Mouse (Mus musculus) small intestine, adult 2 months (tissue): ENCODE results near the gene Them7. TPM values are rescaled to one million over a fixed set of nuclear protein-coding genes. Genes with fewer than 3 reads are reported as not detected.

Experiments used
- H3K27ac ChIP-seq: fragments of 200-500 bp; 2 replicates; pipeline ENCODE4 v1.5.1; 2012; ENCODE audit warnings: low read depth, low read length, control low read depth, inconsistent platforms; ENCODE audit not compliant: insufficient read depth
- H3K27me3 ChIP-seq: fragments of 200-500 bp; 2 replicates; pipeline ENCODE4 v1.6.1; 2012; ENCODE audit warnings: mild to moderate bottlenecking, moderate library complexity, low read length, inconsistent platforms; ENCODE audit not compliant: control insufficient read depth, insufficient read depth
- H3K36me3 ChIP-seq: fragments of 200-500 bp; 2 replicates; pipeline ENCODE4 v1.6.1; 2012; ENCODE audit warnings: mild to moderate bottlenecking, low read length, control low read depth, inconsistent platforms; ENCODE audit not compliant: control insufficient read depth, insufficient read depth
- H3K4me1 ChIP-seq: fragments of 200-500 bp; 2 replicates; pipeline ENCODE4 v1.6.1; 2012; ENCODE audit warnings: low read length, inconsistent platforms, mixed read lengths; ENCODE audit not compliant: control insufficient read depth, insufficient read depth, insufficient read length
- H3K4me3 ChIP-seq: fragments of 200-500 bp; 2 replicates; pipeline ENCODE4 v1.5.1; 2012; ENCODE audit warnings: low read depth, mild to moderate bottlenecking, control low read depth, inconsistent platforms, low read length, moderate library complexity
- CTCF ChIP-seq: fragments of 200-500 bp; IDR thresholded peaks from 2 replicates; pipeline ENCODE4 v1.5.1; 2012; ENCODE audit warnings: low read depth, mild to moderate bottlenecking, control low read depth, inconsistent platforms, low read length, moderate library complexity, mixed read lengths; ENCODE audit not compliant: insufficient replicate concordance, insufficient read length; ENCODE audit errors: extremely low read depth
- POLR2A ChIP-seq: fragments of 200-500 bp; IDR thresholded peaks from 2 replicates; pipeline ENCODE4 v1.6.1; 2012; ENCODE audit warnings: low read depth, mild to moderate bottlenecking, control low read depth, inconsistent platforms, low read length, moderate library complexity
- WGBS: fragments of 180-500 bp; shearing (Covaris S2); methylation state at CpG from one replicate; pipeline ENCODE4 v1.1.7; 2018; 5-methylcytosine and 5-hydroxymethylcytosine counted together
- polyA plus RNA-seq: library from polyadenylated mRNA; depleted of rRNA; stranded (reverse); fragments of >200 nt; gene quantifications from 2 replicates; pipeline ENCODE4 v1.2.3, GENCODE M21; 2012

Gene Them7
- polyA plus RNA-seq, 1 experiment = not detected

DNA sequence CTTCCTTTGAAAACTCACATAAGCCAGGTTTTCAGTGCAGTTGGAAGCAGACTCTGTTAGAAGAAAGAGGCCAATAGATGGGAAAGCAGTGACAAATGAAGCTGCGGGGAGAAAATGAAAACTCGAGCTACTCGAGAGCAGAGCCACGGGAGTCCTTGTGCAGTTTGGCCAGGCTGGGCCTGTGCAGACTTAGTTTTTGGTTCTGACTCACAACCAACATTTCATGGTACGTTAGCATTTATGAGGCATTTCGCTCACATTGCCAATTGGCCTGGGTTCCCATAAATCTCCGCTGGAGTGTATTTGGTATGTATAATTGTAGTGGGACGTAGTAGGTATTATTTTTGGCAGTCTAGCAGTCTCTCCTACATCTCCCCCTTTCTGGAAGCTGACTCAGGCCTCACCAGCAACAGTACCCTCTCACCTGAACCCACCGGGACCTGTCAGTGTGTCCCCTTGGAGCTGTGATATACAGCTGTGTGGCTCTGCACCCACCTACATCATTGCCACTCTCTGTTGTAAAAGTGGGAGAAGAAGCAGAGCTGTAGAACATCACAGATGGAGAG is 3.3 kb upstream of the Them7 start:
- H3K4me1 ChIP-seq = peaks cover 9% of the 10 kb centered on the region
- no peak overlapping the region for H3K27ac ChIP-seq
- H3K36me3 ChIP-seq = no peaks in the 10 kb centered on the region
- H3K4me3 ChIP-seq = no peak overlapping the region
- TF ChIP-seq CTCF (no peak), POLR2A (no peak)
- H3K27me3 ChIP-seq = peaks cover 8% of the 10 kb centered on the region
- 79% methylated on average over 9 of the region's 9 CpGs for WGBS

DNA sequence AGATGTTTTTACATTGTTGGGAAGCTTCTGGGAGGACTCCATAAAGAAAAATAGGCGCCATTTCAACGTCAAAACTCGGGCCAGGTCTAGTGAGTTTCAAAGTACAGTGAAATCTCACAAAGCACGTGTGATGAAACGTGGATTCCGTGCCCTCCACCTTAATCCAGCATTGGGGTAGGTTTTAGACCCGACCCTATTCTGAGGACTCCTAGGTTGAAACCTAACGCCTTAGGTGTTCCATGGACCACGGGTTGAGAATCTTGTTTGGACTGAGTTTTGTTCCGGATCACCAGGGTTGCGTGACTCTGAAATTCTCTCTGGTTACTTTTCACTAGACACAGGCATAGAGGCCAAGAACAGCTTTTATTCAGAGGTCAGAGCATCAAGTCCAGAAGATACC is 514 bp upstream of the Them7 start:
- H3K36me3 ChIP-seq = no peaks in the 10 kb centered on the region
- H3K27ac ChIP-seq = no peak overlapping the region
- no peak overlapping the region for H3K4me3 ChIP-seq
- peaks cover 8% of the 10 kb centered on the region for H3K27me3 ChIP-seq
- peaks cover 5% of the 10 kb centered on the region; the same call in 1 of the 2 replicates for H3K4me1 ChIP-seq
- 87% methylated on average over 11 of the region's 11 CpGs for WGBS
- TF ChIP-seq POLR2A (no peak), CTCF (no peak)

DNA sequence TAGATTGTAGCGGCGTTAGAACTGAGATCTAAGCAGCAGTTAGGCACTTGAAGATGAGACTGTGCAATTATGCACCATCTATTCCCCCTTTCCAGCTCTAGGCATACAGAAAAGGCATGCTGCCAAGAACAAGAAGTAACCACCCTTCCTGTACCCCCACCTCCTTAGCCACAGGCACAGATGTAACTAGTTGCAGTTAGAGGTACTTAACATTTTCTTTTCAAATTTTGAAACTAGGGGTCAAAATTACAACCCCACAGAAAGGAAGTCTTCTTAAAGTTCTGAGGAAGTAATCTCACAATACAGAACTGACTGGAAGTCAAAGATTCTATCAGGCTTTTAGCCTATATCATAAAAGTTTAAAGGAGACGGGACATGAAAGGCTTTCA is 861 bp downstream of the Them7 start:
- Histone ChIP-seq H3K36me3 (no peaks in the 10 kb centered on the region), H3K4me3 (no peak overlapping the region), H3K27ac (no peak overlapping the region), H3K27me3 (peaks cover 8% of the 10 kb centered on the region), H3K4me1 (peaks cover 5% of the 10 kb centered on the region; the same call in 1 of the 2 replicates)
- 54% methylated on average over 3 of the region's 3 CpGs for WGBS
- TF ChIP-seq POLR2A = no peak
- no peak for TF ChIP-seq CTCF

DNA sequence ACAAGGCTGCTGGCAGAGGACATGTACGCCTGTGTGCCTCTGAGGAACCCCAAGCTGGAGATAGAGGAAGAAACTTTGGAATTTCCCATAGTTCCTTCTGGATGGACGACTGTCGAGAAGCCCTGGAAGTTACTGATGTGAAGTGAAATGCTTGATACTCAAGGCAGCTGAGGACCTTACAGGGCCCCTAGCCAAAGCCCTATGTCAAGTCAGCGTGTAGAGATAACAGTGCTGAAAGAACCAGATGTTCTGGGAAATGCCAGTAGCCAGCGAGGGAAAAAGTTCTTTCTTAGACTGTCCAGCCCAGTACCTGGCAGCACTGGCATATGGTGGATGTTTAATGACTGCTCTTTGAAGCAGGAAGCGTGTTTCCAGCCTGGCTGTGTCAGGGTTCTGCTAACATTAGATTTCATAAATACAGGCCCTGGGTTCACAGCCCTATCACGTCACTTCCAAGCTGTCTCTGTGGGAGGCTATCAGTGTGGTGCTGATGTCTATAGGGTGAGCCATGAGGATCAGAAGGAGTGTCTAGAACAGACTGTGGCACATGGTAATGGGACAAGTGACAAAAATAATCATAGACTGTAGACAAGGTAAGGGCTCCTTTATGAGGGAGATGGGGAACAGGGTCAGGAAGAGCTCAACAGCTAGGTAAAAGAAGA is 2.3 kb downstream of the Them7 start:
- Histone ChIP-seq H3K4me1 (peaks cover 5% of the 10 kb centered on the region; the same call in 1 of the 2 replicates), H3K27me3 (peaks cover 8% of the 10 kb centered on the region), H3K36me3 (no peaks in the 10 kb centered on the region), H3K4me3 (no peak overlapping the region), H3K27ac (no peak overlapping the region)
- TF ChIP-seq CTCF = no peak
- no peak for TF ChIP-seq POLR2A
- WGBS = 47% methylated on average over 7 of the region's 7 CpGs

DNA sequence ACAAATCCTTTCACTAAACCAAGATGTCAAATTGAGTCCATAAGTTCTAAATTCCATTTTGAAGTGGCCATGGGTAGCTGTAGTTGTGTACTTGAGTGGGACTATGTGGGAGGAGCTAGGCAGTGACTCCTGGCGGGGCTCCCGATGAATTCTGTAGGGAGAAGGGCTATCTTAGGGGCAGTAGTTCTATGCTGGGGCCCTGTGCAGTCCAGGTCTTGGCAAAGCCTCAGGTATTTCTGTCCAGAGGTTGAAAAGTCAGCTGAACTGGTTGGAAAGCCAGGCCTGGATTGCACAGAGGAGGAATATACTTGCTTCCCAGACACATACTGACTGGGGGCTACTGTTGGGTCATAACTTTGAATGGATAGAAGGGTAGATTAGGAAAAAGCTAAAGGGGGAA is 4.3 kb downstream of the Them7 start:
- Histone ChIP-seq H3K4me1 (peaks cover 5% of the 10 kb centered on the region; the same call in 1 of the 2 replicates), H3K4me3 (no peak overlapping the region), H3K27ac (no peak overlapping the region), H3K36me3 (no peaks in the 10 kb centered on the region), H3K27me3 (peaks cover 8% of the 10 kb centered on the region)
- 32% methylated on average over 2 of the region's 2 CpGs for WGBS
- TF ChIP-seq CTCF (no peak), POLR2A (no peak)

DNA sequence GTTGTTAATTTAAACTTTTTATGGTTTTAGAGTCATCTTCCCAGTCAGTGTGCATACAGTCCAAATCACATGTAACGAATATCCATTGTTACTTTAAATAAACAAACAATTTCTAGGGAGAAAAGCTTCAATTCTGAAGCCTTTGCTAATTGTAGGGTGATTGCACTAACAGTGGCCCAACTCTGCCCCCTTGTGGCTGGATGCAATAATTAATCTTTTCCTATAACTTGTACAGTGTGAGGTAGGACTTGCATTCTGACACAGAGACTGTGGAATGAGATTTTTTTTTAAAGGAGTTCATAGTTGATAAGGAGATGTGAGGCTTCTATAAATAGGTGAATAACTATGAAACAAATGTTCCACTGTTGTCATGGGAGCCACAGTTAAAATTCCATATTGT is 6.2 kb downstream of the Them7 start:
- no peak for TF ChIP-seq POLR2A
- no peak for TF ChIP-seq CTCF
- Histone ChIP-seq H3K36me3 (no peaks in the 10 kb centered on the region), H3K27ac (no peak overlapping the region), H3K4me3 (no peak overlapping the region), H3K4me1 (no peaks in the 10 kb centered on the region), H3K27me3 (no peaks in the 10 kb centered on the region)
- WGBS = 1% methylated on average over 1 of the region's 1 CpGs

DNA sequence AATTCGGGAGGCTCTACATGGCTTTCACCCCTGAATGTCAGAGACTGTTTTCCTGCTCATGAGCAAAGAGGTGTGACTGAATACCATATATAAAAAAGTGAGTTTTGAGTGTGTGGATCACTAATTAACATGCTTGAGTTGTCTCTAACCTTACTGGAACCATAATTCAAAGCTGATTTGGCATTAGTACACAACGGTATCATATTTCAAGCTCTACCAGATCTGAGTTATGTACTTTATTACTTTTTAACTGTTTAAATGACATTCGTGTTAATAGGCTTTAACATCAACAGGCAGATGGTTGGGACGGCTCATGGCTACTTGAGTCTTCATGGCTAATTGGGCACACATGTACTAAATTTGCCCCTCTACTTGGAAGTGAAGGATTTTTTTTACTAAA is 8.3 kb downstream of the Them7 start:
- Histone ChIP-seq H3K27me3 (no peaks in the 10 kb centered on the region), H3K4me3 (no peak overlapping the region), H3K4me1 (no peaks in the 10 kb centered on the region), H3K36me3 (no peaks in the 10 kb centered on the region), H3K27ac (no peak overlapping the region)
- TF ChIP-seq POLR2A = no peak
- TF ChIP-seq CTCF = no peak
- 53% methylated on average over 4 of the region's 4 CpGs for WGBS
